Mouse (Mus musculus) cerebellum, postnatal 14 days (tissue): ENCODE measurements around the gene Dgki.
A peak's percentile ranks its signal among the peaks of the same experiment; 100 is the strongest.

ENCODE experiments used
- DNase-seq, 2 experiments: peaks; one replicate each; pipeline ENCODE4 v3.0.0; 2021; ENCODE audit warnings: mixed read lengths in 2 of 2

The Dgki gene

DNA sequence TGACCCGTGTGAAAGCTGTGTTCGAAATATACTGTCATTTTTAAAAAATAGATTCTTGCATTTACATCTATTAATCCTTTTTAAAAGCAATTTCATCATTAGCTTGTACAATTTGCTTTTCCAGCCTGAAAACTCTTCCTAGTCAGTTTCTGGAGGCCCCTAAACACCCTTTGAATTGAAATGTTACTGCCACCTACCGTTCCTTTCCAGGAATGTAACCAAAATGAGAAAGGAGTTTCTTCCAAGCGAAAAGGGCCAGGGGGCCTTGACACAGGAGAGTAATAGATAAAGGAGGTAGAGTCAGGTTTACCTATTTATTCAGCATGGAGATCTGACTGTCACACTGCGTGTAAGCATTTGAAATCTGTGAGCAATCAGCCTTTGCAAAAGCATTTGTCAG lies 396.2 kb downstream of the Dgki start:
- DNase-seq = peak; percentile 82 to 83

DNA sequence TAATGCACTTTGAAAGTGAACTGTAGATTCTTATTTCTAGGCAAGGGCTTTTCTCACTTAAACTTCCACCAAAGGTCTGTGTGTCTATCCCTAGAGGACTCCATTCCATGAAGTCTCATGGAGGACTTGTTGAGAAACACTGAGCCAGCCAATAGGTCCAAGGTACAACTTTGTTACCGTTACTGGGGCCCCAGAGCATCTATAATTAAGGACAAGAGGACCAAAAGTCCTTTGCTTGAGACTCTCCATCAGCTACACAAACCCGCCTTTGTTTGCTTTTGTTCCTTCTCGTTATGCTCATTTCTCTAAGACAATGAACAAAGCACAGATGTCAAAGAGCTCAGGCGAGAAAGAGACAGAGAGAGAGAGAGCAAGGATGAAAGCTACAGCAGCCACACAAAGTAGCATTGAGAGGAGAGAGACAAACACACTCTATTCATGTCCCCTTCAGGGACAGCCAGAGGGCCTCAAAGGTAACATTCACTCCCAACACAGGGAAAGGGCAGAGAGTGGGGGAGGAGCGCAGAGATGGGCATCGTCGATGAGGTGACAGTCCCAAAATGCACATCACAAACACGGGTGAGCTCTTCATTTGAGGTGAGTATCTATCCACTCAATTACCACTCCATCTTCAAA lies 396.7 kb downstream of the Dgki start:
- peak; percentile 24 to 28 for DNase-seq

DNA sequence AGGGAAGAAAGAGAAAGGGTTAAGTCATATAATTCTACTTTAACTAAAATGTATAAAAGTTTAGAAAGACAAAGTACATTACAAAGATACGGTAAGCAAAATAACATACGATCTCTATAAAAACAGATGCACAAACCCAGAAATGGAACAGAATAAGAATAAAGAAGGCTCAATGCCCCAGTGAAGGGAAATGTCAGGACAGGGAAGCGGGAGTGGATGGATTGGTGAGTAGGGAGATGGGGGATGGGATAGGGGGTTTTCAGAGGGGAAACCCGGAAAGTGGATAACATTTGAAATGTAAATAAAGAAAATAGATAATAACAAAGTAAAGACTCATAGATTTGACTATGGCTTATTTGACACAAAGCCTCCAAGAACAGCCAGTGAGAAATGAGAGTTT lies 400.1 kb downstream of the Dgki start:
- DNase-seq = no peak

DNA sequence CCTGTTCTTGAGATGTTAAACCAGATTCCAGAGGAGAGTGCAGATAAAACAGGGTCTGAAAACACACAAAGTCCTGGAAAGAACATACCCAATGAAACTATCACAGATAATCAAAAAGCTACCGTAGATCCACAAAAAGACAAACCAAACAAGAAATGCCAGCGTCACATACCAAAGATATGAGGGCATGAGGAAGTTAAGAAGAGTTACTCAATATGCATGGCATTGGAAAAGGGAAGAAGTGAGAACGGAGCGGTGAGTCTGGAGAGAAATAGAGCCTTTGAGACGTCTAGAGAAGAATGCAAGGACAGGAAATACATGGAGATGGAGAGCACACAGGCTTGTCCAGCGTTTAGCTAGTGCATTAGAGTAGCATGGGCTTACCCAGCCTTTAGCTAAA lies 401.6 kb downstream of the Dgki start:
- DNase-seq = no peak

DNA sequence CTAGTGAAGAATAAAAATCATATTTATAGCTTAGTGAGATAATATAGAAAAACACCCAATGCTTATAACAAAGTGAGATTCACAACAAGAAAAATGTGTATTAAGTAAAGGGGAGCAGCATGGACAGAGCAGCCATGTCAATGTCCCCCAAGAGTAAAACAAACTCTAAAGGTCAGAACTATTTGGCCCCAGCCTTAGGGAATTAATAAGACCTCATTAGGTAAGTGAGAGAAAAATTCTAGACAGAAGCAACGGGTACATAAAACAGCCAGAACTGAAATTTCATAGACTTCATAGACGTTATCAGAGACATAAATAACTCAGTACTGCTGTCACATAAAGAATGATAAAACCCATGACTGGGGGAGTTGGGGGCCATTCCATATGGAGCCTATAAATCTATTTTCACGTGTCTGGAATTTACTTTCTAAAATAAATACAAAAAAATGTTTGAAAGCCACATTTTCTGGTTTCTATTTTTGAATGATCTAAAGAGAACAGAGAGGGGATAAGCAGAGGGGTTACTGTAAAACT lies 402.3 kb downstream of the Dgki start:
- DNase-seq = no peak

DNA sequence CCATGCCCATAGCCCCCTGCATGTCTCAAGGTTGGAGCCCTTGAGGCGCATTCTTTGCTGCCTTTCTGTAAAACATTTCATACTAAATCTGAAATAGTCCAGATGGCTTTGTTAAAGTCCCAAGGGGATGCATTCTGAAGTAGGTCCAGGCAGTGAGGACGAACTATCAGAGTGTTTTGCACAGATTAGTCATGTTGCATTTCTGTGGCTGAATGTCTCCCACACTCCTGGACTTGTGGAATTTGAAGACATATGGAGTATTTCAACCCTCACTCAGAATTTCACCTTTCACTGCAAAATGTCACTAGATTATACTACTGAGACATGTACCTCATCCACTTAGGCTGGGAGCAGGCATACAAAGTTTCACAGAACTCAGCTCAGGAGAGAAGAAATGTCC lies 403.3 kb downstream of the Dgki start:
- DNase-seq = peak; percentile 18 to 34

DNA sequence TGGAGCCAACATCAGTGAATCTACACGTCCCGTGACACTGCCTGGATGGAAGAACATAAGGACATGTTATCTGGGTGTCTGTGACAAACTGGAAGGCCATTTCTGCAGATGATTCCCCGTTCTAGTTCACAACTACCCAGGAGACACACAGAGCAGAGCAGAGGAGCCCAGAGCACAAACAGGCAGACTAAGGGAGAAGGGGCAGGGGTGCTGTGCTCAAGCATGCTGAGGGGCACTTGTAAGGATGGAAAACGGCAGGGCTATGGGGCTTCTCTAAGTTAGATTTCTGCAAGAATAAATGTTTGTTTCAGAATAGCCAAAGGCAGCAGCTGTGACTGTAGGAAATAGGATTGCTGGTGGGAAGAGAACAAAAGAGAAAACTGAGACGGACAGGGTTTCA lies 408.2 kb downstream of the Dgki start:
- no peak for DNase-seq

DNA sequence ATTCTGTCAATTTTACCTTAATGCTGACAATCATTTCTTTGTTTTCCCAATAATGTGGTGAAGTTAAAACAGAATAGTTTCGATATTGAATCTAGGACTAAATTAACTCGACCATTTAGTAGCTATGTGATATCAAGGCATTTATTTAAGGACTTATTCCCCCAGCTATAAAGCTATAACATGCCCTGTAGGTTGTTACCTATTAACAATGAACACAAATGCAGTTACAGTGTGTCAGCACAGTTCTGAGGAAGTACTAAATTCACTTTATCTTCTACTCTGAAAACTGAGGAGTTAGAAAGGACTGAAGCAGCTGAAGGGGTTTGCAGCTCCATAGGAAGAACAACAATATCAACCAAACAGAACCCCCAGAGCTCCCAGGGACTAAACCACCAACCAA lies 409.2 kb downstream of the Dgki start:
- DNase-seq = no peak

DNA sequence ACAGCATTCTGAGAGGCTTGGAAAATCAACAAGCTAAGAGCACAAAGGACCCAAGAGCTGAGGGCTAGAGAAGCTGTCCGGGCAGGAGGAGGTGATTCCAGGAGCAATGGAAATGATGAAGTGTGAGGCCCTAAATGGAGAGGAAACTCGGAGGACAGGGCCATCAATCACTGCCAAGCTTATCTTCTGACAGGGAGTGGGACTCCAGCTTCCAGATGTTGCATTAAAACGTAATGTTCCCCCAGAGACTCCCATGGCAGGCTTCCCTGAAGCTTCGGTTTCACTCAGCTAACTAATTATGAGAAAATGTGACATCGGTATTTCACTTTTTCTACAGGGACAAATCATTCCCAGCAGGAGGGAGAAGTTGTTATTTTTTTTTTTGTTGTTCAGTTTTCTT lies 409.7 kb downstream of the Dgki start:
- no peak for DNase-seq

DNA sequence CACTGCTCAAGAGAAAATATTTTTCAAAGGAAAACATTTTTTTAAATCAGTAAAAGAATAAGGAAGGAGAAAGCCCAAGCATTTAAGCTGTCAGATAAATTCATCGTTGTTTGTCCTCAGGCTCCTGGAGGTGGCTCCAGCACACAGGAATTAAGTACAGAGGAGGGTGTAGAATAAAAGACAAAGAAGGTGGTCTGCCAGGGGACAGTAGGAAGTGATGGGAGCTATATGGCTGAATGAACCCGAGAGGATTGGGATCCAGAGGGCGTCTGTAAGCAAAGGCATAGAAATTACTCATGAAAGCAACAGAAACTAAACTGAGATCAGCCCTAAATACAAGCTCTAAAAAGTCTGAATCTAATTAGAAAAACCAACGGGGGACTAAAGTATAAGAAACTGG lies 418.7 kb downstream of the Dgki start:
- no peak for DNase-seq

DNA sequence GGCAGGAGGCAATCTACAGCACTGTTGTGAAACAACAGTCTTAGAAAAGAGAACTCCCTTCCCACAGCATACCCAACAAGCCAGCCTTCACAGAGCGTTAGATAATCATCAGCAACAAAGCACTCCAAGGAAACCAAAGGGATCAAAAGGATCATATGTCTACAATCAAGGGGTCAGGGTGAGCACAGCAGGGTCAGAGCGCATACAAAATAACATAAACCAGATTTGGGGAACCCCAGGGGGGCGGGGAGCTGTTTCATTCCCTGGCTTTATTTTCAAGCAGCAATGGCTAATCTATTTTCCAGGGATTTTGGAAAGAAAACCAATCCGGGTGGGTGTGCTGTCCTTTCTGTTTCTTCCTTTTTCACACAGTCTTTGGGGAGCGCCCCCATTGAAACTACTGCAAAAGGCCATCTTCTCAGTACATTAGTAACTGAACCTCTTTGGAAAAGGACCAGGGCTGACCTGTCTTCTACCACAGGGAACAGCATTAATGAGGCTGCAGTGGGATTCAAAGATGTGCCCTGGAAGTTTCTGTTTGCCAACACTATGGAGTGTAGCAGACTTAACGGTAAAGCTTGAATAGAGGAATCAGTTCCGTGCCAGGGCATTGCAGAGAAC lies 419.2 kb downstream of the Dgki start:
- peak in 1 of 2 experiments; percentile 20 for DNase-seq

DNA sequence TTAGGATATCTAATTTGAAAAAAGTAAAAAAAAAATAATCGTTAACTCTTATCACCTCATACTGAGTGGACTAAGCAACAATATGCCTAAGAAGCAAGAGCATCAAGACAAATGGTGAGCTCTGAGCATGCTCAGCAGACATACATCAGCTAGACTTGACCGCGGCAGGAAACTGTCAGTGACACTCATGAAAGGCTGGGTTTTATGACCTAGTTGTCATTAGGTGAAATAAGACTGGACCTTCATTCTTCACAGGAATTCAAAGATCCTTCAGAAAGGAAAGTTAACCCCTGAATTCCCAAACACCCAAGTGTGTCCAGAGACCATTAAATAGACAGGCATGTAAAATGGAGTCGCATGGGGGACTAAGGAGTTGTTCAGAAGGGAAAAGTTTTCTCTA lies 422.6 kb downstream of the Dgki start:
- no peak for DNase-seq

DNA sequence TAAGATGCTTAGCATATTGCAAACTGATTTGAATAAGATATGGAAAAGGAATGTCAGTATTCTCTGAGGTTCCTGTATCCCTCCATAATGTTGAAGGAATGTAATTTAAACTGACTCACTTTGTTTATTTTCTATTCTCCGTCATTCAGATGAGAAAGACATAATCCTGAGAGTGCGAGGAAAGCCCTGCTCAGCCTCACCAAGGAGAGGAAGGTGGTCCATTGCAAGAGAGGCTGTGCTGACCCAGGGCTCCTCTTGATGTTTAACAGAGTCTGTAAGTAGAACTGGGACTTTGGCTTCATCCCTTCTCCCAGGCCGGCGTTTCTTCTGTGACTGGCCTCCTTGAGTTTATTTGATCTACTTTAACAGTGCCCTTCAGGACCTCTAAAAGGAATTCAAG lies 423.6 kb downstream of the Dgki start:
- DNase-seq = no peak

DNA sequence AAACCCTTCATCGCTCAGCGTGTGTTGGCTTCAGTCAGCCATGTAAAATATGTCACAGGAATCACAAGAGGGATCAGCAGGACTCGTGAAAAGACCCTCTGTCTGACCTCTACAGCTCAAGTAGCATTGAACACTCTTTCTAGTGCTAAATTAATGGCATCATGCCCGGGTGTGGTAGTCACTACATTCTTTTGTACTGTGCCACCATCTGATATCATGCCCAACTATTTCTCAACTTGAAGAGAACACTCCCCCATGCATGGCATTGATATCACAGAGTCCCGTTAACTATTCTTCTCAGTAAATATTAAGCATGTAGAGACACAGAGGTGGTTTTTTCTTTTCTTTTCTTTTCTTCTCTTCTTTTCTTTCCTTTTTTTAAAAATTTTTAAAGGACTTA lies 424.1 kb downstream of the Dgki start:
- no peak for DNase-seq

DNA sequence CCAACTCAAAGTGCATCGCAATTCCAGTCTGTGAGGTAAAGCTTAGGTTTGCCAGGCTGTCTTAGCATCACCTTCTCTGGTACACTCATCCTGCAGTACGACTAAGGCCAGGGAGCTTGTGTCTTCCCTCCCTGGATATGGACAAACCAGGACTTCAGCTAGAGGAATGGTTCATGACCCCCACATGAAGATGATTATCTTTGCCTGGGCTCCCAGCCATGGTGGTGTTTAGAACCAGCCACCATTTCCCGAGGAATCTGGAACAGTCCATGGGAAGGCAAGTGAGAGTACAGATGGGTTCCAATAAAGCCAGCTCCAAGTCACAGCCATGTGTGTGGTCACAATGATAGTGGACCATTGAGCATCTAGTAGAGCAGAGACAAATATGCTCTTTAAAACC lies 427.1 kb downstream of the Dgki start:
- DNase-seq = no peak

DNA sequence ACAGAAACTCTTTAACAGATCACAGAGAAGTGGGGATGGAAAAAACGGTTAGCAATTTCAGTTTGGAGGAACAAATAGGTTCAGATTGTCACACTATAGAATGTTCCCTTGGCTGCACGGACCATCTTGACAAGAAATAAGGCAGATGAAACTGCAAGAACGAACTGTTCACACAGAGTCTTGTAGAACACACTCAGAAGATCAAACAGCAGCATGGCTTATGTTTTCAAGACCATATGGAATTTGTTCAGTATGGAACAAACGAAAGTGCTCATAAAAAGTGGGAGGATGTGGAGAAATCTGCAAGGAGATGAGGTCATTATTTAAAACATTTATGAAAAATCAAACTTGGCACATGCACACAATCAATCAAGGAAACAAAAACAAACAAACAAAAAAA lies 431.8 kb downstream of the Dgki start:
- DNase-seq = no peak

DNA sequence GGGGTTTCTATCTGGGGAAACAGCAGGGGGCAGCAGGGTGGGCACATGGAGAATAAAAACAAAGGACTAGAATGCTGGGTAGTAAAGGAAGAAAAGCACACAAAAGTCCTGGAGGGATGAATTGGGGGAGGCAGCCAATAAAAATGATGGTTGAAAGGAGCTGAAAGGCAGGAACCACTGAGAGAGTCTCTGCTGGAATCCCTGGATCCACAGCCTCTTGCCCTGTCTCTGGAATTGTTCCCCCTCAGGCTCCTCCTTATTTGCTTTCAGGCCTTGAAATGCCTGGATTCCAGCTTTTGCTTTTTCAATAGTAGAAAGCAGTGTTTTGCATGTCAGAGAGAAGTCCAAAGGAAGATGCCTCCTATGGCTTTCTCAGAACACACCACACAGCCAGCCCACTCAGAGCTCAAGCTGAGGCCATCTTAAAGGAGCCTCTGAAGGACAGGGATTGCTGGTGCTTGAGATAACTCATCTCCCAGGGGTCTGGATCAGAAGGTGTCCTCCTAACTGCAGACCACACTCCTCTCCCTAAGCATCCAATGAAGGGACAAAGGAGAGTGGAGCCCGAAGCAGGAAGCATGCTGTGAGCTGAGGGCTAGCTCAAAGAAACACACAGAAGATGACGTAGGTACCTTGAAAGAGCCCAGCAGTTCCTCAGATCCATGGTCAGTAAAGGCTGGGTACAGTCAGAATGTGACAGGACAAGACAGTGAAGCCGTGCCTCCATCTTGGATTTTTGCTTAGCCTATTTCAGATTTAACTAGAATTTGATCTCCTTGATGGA lies 441.5 kb downstream of the Dgki start:
- DNase-seq = no peak

DNA sequence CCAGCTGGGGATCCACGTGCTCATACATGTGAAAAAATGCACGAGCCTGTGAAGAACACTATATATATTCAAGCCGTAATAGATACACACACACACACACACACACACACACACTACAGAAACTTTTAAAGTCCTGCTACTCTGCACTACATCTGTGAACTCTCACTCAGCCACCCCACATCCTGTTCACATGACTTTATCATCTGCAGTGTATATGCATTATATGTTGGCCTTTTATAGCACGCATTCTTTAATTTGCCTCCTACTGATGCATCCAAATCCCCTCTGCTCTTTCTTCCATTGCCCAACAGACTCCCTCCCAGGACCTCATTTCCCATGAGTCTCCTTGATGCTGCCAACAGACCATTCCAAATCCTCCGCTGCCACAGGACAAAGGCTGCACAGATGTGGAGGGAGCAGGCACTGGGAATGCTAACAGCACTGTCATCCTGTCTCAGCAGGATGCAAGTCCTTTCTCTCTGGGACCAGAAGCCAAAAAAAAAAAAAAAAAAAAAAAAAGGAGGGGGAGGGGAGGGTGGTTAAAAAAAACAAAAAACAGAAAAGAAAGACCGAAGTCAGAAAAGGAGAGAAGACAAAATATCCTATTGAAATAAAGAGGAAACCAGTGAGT lies 442.2 kb downstream of the Dgki start:
- DNase-seq = no peak

DNA sequence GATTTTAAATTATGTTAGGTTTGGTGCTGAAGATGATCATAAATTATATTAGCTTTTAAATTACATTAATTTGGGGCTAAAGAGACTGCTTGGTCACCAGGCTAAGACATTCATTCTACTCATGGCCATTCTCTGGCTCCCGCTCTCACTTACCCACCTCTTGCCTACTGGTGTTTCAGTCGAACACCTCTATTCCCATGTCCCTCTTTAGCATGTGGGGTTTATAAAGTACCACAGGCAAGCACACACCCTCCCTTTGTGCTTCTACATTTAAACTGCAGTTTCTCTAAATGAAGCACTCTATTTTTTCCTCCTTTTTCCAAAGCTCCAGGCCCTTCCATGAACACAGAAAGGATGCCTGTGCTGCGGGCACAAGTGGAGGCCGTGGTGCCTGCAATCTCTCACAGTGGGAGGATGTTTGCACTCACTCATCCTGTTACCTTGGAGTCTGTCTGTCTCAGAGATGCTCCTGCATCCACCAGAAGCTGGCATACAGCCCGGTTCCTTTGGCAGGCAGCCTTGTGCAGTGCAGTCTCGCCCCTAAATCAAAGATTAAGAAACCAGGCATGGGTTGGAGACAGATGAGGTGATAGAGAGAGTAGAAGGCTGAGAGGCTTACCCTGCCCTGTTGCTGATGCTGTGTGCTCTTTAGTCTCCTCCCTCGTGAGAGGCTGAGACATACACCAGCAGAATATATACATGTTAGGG lies 449.4 kb downstream of the Dgki start:
- DNase-seq = peak; percentile 91 to 93

DNA sequence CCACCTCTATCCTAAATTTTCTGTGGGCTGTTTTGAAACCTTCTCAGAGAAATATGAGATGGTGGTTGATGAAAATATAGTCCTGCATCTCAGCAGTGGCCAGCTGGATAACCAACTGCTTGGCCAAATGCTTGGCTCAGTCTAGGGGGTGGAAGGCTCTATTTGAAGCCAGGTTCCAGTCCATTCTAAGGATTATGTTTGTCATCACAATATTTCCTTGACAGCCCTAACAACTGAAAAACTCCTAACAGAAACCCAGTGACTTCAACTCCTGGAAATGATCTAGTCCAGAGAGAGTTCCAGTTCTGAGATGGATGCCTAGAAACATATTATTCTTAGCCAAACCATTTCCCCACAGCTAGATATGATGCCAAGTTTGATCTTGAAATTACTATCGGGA lies 454.7 kb downstream of the Dgki start:
- DNase-seq = peak in 1 of 2 experiments; percentile 63

DNA sequence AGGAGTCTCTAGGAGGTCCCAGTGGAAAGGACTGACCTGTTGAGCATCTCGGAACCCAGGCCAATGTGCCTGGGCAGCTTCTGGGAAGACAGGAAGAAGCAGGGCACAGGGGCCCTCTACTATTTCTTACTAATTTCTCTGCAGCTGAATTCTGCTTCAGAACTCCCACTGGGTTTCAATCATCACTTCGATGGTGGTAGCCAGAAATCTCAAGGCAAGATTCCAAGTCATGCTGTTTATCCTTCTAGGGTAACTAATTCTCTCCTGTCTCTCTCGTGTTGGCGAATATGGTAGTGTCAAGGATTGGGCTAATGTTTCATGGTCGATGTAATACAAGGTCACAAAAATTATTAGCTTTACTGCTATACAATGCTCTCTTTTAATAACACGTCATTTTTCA lies 455.7 kb downstream of the Dgki start:
- peak; percentile 85 to 95 for DNase-seq

DNA sequence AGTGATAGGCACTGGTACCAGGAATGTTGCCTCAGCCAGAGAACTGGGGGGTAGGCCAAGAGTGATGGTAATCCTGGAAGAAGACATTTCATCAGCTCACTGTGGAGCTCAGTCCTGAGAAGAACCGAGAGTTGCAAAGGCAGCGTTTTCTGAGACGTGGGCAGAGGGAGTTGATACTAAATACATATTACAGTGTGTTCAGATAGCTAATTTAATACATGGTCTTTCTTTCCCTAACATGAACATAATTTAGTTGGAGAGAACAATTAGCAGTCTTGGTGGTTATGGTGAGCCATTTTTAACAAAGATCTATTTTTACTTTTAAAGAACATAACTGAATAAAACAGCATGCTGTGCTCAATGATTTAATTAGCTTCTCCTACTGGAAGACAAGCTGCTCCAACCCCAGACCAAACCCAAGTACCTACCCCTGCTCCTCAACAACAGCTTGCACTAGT lies 456.9 kb downstream of the Dgki start:
- peak; percentile 44 to 70 for DNase-seq
